Mouse (Mus musculus) CD4-positive naive resting alpha-beta T cell, adult 76 days (primary cell): ENCODE results near the gene 9330182L06Rik. TPM values are rescaled to one million over a fixed set of nuclear protein-coding genes. Genes with fewer than 3 reads are reported as not detected.

Experiments
- total RNA-seq: library from RNA; stranded (reverse); gene quantifications from one replicate; pipeline ENCODE4 v1.2.4, GENCODE M21; 2023

Gene 9330182L06Rik
- not detected for total RNA-seq

GRCm38 (mm10) chr5:9265586-9266279 lies at the start of gene 9330182L06Rik:
Gene 9330182L06Rik (plus strand): TSS chr5:9266118.

Other genes starting within 250 kb of the 9330182L06Rik start
- gene Tmem243, start 165.4 kb upstream of the 9330182L06Rik start, total RNA-seq = 38.5 TPM
- gene Dmtf1, start 104.3 kb upstream of the 9330182L06Rik start, total RNA-seq = 74.2 TPM